1 mouse cellular context compared by ENCODE assay signal in genomic region chr7:16845072-16845819, GRCm38 (mm10).
TF ChIP-seq lines count a peak whose summit lies in the region.

No protein-coding gene starts in this region.

TF ChIP-seq in MEL, 35 proteins besides CTCF, POLR2A, EP300 and RAD21 (continued from another document):
- TF ChIP-seq ETS1 (IDR thresholded peaks at IDR 0.05; ENCODE audit: low read depth, low read length), result peak; percentile 54
- TF ChIP-seq MAFK (IDR thresholded peaks at IDR 0.05; ENCODE audit: borderline replicate concordance, low read depth, low read length), result no peak
- no peak for TF ChIP-seq POLR2AphosphoS2 (IDR thresholded peaks at IDR 0.05; ENCODE audit: low read length)
- no peak for TF ChIP-seq ZC3H11A (IDR thresholded peaks at IDR 0.05; ENCODE audit: low read depth, low read length)
- TF ChIP-seq SIN3A (IDR thresholded peaks at IDR 0.05; ENCODE audit: low read length), result peak; percentile 54
- no peak for TF ChIP-seq KAT2A (conservative IDR thresholded peaks at IDR 0.05; ENCODE audit: low read depth, low read length)
- TF ChIP-seq MYB (IDR thresholded peaks at IDR 0.05; ENCODE audit: low read depth, low read length), result no peak
- no peak for TF ChIP-seq USF1 (IDR thresholded peaks at IDR 0.05; ENCODE audit: low read depth, low read length)
- no peak for TF ChIP-seq HCFC1 (IDR thresholded peaks at IDR 0.05; ENCODE audit: low read depth, low read length)
- TF ChIP-seq CHD1 (IDR thresholded peaks at IDR 0.05; ENCODE audit: low read depth, low read length), result no peak
- no peak for TF ChIP-seq MEF2A (IDR thresholded peaks at IDR 0.05; ENCODE audit: extremely low read depth, insufficient replicate concordance, low read depth, low read length, poor library complexity, severe bottlenecking)
- TF ChIP-seq E2F4 (IDR thresholded peaks at IDR 0.05; ENCODE audit: borderline replicate concordance, low read depth, low read length), result no peak
- no peak for TF ChIP-seq TBP (IDR thresholded peaks at IDR 0.05; ENCODE audit: low read depth, low read length)
- no peak for TF ChIP-seq GABPA (IDR thresholded peaks at IDR 0.05; ENCODE audit: low read depth, low read length)
